Mouse (Mus musculus) lung, embryonic 15.5 days (tissue): ENCODE results near the gene Slc8a2. TPM values are rescaled to one million over a fixed set of nuclear protein-coding genes. Genes with fewer than 3 reads are reported as not detected.

Experiments used
- ATAC-seq: fragments of 200-750 bp; cut with Nextera tagmentation; 2 replicates; pipeline ENCODE4 v1.8.0; 2017; ENCODE audit warnings: moderate number of reproducible peaks, borderline replicate concordance; ENCODE audit not compliant: low FRiP score, low TSS enrichment; ENCODE audit errors: extremely low read depth
- H3K27ac ChIP-seq: fragments of 300-500 bp; sonication (generic); 2 replicates; pipeline ENCODE4 v1.5.1; 2015; ENCODE audit warnings: moderate library complexity, mild to moderate bottlenecking, inconsistent platforms
- H3K27me3 ChIP-seq: fragments of 300-500 bp; sonication (generic); 2 replicates; pipeline ENCODE4 v1.6.1; 2015; ENCODE audit warnings: inconsistent platforms
- H3K36me3 ChIP-seq: fragments of 300-500 bp; sonication (generic); 2 replicates; pipeline ENCODE4 v1.6.1; 2015; ENCODE audit warnings: inconsistent platforms
- H3K4me1 ChIP-seq: fragments of 300-500 bp; sonication (generic); 2 replicates; pipeline ENCODE4 v1.6.1; 2015; ENCODE audit warnings: inconsistent platforms
- H3K4me2 ChIP-seq: fragments of 300-500 bp; sonication (generic); 2 replicates; pipeline ENCODE4 v1.6.1; 2015; ENCODE audit warnings: inconsistent platforms, mild to moderate bottlenecking, moderate library complexity
- H3K4me3 ChIP-seq: fragments of 300-500 bp; sonication (generic); 2 replicates; pipeline ENCODE4 v1.5.1; 2015; ENCODE audit warnings: mild to moderate bottlenecking, inconsistent platforms
- H3K9ac ChIP-seq: fragments of 300-500 bp; sonication (generic); 2 replicates; pipeline ENCODE4 v1.6.1; 2015; ENCODE audit warnings: inconsistent platforms
- H3K9me3 ChIP-seq: fragments of 300-500 bp; sonication (generic); 2 replicates; pipeline ENCODE4 v1.6.1; 2016; ENCODE audit warnings: inconsistent platforms
- WGBS: fragments of 180-500 bp; shearing (Covaris S2); methylation state at CpG from one replicate; pipeline ENCODE4 v1.1.7; 2015; 5-methylcytosine and 5-hydroxymethylcytosine counted together
- polyA plus RNA-seq: library from polyadenylated mRNA; unstranded; fragments of >200 nt; fragmentation: Nextera tagmentation; extraction: Ambion mirVana; gene quantifications from 2 replicates; pipeline ENCODE4 v1.2.1, GENCODE M21; 2015

Slc8a2 gene
- polyA plus RNA-seq, 1 experiment from 2014 or later, result 0.12 TPM

GRCm38 (mm10) chr7:16103760-16104159, 25.9 kb upstream of the Slc8a2 start:
- H3K27ac ChIP-seq, result no peak overlapping the region
- no peaks in the 10 kb centered on the region for H3K9me3 ChIP-seq
- ATAC-seq, result no peak; the same call in 1 of the 2 replicates
- H3K4me3 ChIP-seq, result no peak overlapping the region
- peaks cover 13% of the 10 kb centered on the region for H3K4me1 ChIP-seq
- WGBS, result 79% methylated on average over 6 of the region's 6 CpGs
- peaks cover 28% of the 10 kb centered on the region; the same call in 1 of the 2 replicates for H3K36me3 ChIP-seq
- H3K4me2 ChIP-seq, result no peak overlapping the region
- no peak overlapping the region for H3K9ac ChIP-seq
- H3K27me3 ChIP-seq, result no peaks in the 10 kb centered on the region

- Histone ChIP-seq H3K27me3 (no peaks in the 10 kb centered on the region), H3K4me1 (peaks cover 4% of the 10 kb centered on the region; the same call in 1 of the 2 replicates), H3K36me3 (peaks cover 37% of the 10 kb centered on the region), H3K4me2 (no peak overlapping the region), H3K9ac (no peak overlapping the region), H3K9me3 (no peaks in the 10 kb centered on the region), H3K4me3 (no peak overlapping the region), H3K27ac (no peak overlapping the region)
- ATAC-seq, result no peak
- 91% methylated on average over 7 of the region's 7 CpGs for WGBS
These were observed 24.8 kb upstream of the Slc8a2 start for GRCm38 (mm10) chr7:16104611-16105388.

GRCm38 (mm10) chr7:16108886-16109542, 20.6 kb upstream of the Slc8a2 start:
- H3K4me1 ChIP-seq, result no peaks in the 10 kb centered on the region
- WGBS, result 86% methylated on average over 9 of the region's 9 CpGs
- no peak overlapping the region for H3K27ac ChIP-seq
- no peaks in the 10 kb centered on the region for H3K27me3 ChIP-seq
- no peak overlapping the region for H3K9ac ChIP-seq
- no peak overlapping the region for H3K4me3 ChIP-seq
- H3K4me2 ChIP-seq, result no peak overlapping the region
- no peaks in the 10 kb centered on the region for H3K9me3 ChIP-seq
- H3K36me3 ChIP-seq, result peaks cover 78% of the 10 kb centered on the region
- no peak for ATAC-seq

- H3K4me3 ChIP-seq, result no peak overlapping the region
These were observed 19.5 kb upstream of the Slc8a2 start for GRCm38 (mm10) chr7:16110158-16110557.

GRCm38 (mm10) chr7:16111284-16112090, 18.1 kb upstream of the Slc8a2 start:
- WGBS, result 86% methylated on average over 7 of the region's 7 CpGs
- H3K9ac ChIP-seq, result no peak overlapping the region
- ATAC-seq, result no peak
- H3K36me3 ChIP-seq, result peaks cover 87% of the 10 kb centered on the region
- H3K4me1 ChIP-seq, result no peaks in the 10 kb centered on the region
- no peak overlapping the region for H3K4me3 ChIP-seq
- no peaks in the 10 kb centered on the region for H3K9me3 ChIP-seq
- no peak overlapping the region for H3K27ac ChIP-seq
- no peak overlapping the region for H3K4me2 ChIP-seq
- H3K27me3 ChIP-seq, result no peaks in the 10 kb centered on the region

More at GRCm38 (mm10) chr7:16110158-16110557, 19.5 kb upstream of the Slc8a2 start:
- Histone ChIP-seq H3K4me2 (no peak overlapping the region), H3K36me3 (peaks cover 78% of the 10 kb centered on the region), H3K27ac (no peak overlapping the region), H3K9ac (no peak overlapping the region), H3K9me3 (no peaks in the 10 kb centered on the region), H3K27me3 (no peaks in the 10 kb centered on the region), H3K4me1 (no peaks in the 10 kb centered on the region)
- ATAC-seq, result no peak
- WGBS, result 91% methylated on average over 8 of the region's 8 CpGs

- 87% methylated on average over 7 of the region's 7 CpGs for WGBS
- H3K36me3 ChIP-seq, result peaks cover 62% of the 10 kb centered on the region
- no peak for ATAC-seq
- no peak overlapping the region for H3K9ac ChIP-seq
- no peaks in the 10 kb centered on the region for H3K9me3 ChIP-seq
- H3K4me3 ChIP-seq, result no peak overlapping the region
- H3K27me3 ChIP-seq, result no peaks in the 10 kb centered on the region
- no peak overlapping the region for H3K4me2 ChIP-seq
- peaks cover 10% of the 10 kb centered on the region for H3K4me1 ChIP-seq
- H3K27ac ChIP-seq, result no peak overlapping the region
These were observed 13.2 kb upstream of the Slc8a2 start for GRCm38 (mm10) chr7:16116418-16116817.

- no peak for ATAC-seq
- 81% methylated on average over 3 of the region's 3 CpGs for WGBS
- H3K36me3 ChIP-seq, result peaks cover 55% of the 10 kb centered on the region
These were observed 12.5 kb upstream of the Slc8a2 start for GRCm38 (mm10) chr7:16117100-16117499.

GRCm38 (mm10) chr7:16119569-16120261, 9.9 kb upstream of the Slc8a2 start, which contains the start of gene Kptn:
Gene Kptn, plus strand, starts transcription at chr7:16119895.
- peak within 1 kb of the TSS; percentile 81 for H3K9ac ChIP-seq
- H3K4me2 ChIP-seq, result peak within 1 kb of the TSS; percentile 73
- whole genome bisulfite sequencing, result under 1% methylated on average over 33 of the region's 33 CpGs
- ATAC-seq, result peak; percentile 85
- H3K36me3 ChIP-seq, result peaks cover 30% of the 10 kb centered on the region
- H3K4me1 ChIP-seq, result peaks cover 10% of the 10 kb centered on the region
- H3K9me3 ChIP-seq, result no peaks in the 10 kb centered on the region
- peak within 1 kb of the TSS; percentile 97 for H3K4me3 ChIP-seq
- H3K27ac ChIP-seq, result peak within 1 kb of the TSS; percentile 86
- no peaks in the 10 kb centered on the region for H3K27me3 ChIP-seq

More at GRCm38 (mm10) chr7:16117100-16117499, 12.5 kb upstream of the Slc8a2 start:
- Histone ChIP-seq H3K9ac (no peak overlapping the region), H3K9me3 (no peaks in the 10 kb centered on the region), H3K27me3 (no peaks in the 10 kb centered on the region), H3K27ac (no peak overlapping the region), H3K4me3 (no peak overlapping the region), H3K4me2 (no peak overlapping the region), H3K4me1 (peaks cover 10% of the 10 kb centered on the region)

- Histone ChIP-seq H3K4me1 (peaks cover 10% of the 10 kb centered on the region), H3K27me3 (no peaks in the 10 kb centered on the region), H3K36me3 (peaks cover 25% of the 10 kb centered on the region), H3K9me3 (no peaks in the 10 kb centered on the region), H3K9ac (peak overlapping the region; percentile 81), H3K27ac (no peak overlapping the region; the same call in 1 of the 2 replicates), H3K4me3 (peak overlapping the region; percentile 97), H3K4me2 (peak overlapping the region; percentile 73)
- peak; percentile 29 for ATAC-seq
- WGBS, result 36% methylated on average over 9 of the region's 9 CpGs
These were observed 9.4 kb upstream of the Slc8a2 start for GRCm38 (mm10) chr7:16120262-16120600.

GRCm38 (mm10) chr7:16125829-16126228, 3.8 kb upstream of the Slc8a2 start:
- H3K36me3 ChIP-seq, result no peaks in the 10 kb centered on the region
- H3K4me1 ChIP-seq, result peaks cover 21% of the 10 kb centered on the region
- H3K4me2 ChIP-seq, result no peak overlapping the region
- no peak overlapping the region for H3K9ac ChIP-seq
- no peaks in the 10 kb centered on the region for H3K27me3 ChIP-seq
- no peak overlapping the region for H3K27ac ChIP-seq
- no peak for ATAC-seq
- H3K9me3 ChIP-seq, result no peaks in the 10 kb centered on the region
- no peak overlapping the region for H3K4me3 ChIP-seq
- WGBS, result 74% methylated on average over 9 of the region's 9 CpGs

GRCm38 (mm10) chr7:16128344-16128743, 1.3 kb upstream of the Slc8a2 start:
- H3K36me3 ChIP-seq, result no peaks in the 10 kb centered on the region
- no peak for ATAC-seq
- no peak overlapping the region for H3K27ac ChIP-seq
- no peak overlapping the region for H3K4me2 ChIP-seq
- H3K4me3 ChIP-seq, result no peak overlapping the region
- H3K9ac ChIP-seq, result no peak overlapping the region
- peaks cover 6% of the 10 kb centered on the region; the same call in 1 of the 2 replicates for H3K27me3 ChIP-seq
- H3K9me3 ChIP-seq, result no peaks in the 10 kb centered on the region
- H3K4me1 ChIP-seq, result peaks cover 33% of the 10 kb centered on the region
- WGBS, result 69% methylated on average over 6 of the region's 6 CpGs
